Mouse (Mus musculus) kidney, adult 2 months (tissue): Measurements from ENCODE around the gene Syt8.

Experiments
- CTCF ChIP-seq: fragments of 200-500 bp; conservative IDR thresholded peaks from 2 replicates; pipeline ENCODE4 v1.5.1; 2011; ENCODE audit warnings: low read depth, mild to moderate bottlenecking, control low read depth, low read length, moderate library complexity, mixed read lengths; ENCODE audit not compliant: insufficient read depth, insufficient read length
- POLR2A ChIP-seq: fragments of 200-500 bp; IDR thresholded peaks from one replicate; pipeline ENCODE4 v1.6.1; 2011; ENCODE audit warnings: low read depth, low read length, control low read depth

DNA sequence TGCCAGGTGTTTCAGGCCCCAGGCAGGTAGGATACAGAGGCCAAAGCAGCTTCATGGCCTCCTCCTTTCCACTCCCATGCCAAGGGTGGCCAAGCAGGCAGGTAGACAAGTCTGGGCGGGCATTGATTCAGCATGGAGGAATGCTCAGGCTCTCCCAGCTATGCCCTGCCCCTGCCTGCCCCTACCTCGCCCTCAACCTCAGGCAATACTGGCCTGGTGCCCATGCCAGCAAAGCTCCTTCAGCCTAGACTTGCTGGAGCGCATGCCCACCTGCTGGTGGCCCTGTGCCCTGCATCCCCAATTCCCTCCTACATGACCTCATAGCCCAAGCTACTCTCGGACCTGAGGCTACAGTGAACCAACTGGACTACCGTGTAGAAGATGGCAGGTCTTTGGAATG lies 2.7 kb downstream of the Syt8 start:
- no peak; the same call in 1 of the 2 replicates for TF ChIP-seq CTCF
- no peak for TF ChIP-seq POLR2A
